Mouse (Mus musculus): ENCODE results near the gene Casq2.

The Casq2 gene

DNA sequence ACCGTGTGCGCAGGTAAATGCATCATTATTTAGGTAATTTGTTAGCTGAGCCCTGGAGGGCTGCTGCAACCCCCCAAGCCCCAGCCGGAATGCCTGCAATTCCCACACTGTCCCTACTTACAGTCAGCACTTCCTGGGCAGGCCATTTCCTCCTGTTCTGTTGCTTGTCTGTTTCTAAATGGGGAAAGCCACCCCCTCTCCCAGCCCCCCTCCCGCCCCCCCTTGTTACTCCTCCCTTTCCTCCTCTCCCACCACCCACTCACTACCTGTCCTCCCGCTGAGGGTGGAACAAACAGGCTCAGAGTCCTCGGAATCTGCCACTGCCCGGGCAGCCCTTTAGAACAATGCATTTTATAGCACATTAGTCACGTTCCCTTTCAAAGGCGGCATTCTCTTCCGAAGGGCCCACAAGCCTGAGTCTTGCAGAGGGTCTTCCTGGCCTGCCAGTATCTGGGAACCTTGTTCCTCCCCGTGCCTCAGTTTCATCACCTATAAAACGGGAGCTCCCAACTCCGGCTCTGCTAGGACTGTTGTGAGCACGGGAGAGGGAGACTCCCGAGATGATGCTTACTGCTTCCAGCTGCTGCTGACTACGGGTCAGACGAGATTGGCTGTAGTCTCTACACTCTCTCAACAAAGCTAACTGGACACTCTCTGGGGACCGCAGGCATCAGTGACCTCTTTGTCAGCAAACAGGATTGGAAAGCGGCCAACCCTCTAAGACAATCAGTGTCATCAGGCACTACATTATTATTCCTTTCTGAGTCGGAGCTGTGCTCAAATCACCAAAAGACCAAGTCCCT lies 107.5 kb downstream of the Casq2 start:
- DNase-seq (ENCODE audit: low spot score), result no peak

DNA sequence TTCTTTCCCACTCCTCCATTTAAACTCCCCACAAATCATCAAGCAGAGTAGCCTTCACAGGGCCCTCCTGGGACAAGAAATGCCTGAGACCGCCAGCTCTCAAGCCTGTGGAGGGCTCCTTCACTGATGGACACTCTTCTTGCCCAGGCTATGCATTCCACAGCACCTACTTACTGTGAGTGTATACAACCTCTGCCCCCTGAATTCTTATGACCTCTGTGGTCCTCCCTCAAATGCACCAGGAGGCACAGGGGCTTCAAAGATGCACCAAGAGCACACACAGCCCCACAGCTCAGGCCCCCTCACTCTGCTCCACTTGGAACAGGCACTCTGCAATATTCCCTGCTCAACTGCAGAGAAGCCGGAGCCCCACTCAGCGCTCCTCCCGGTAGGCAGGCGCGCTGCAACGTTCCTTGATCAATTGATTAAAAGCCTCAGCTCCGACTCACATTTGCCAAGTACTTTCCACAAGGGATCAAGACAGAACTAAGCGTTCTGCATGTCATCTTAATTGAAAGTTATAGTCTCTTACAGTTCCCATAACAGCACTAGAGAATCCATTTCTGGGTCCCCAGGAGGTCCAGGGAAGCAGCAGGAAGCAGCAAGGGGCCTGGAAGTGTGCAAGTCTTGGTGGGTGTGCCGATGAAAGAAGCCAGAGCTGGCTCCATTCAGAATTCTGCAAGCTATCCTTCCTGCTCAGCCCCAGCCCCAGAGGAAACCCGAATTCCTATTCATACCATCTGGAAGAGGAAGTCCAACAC lies 108.3 kb downstream of the Casq2 start:
- DNase-seq (ENCODE audit: low spot score), result no peak

DNA sequence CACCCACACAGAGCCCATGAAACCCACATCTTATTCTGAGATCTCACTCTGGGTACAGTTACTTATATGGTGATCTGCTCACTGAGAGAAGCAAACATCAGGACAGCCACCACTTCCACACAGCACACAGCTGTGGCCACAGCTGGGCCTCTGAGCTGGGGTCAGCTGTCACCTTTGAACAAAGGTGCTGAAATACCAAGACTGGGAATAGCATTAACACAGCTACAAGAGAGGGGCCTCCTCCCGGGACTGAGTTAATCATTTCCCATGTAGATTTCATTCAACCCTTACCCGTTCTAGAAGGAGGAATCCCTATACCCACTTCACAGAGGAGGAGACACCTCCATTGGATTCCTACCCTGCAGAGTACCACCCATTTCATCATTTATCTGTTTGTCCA lies 109.5 kb downstream of the Casq2 start:
- DNase-seq (ENCODE audit: low spot score), result no peak
